Mouse (Mus musculus) forebrain, embryonic 12.5 days (tissue): ENCODE results near the gene Pklr. TPM values are rescaled to one million over a fixed set of nuclear protein-coding genes. Genes with fewer than 3 reads are reported as not detected.
"Not testable (repeated sequence)": the region's sequence is repeated elsewhere in the genome, so short reads cannot be mapped to it uniquely, and the experiment has no call there.

Experiments
- ATAC-seq: fragments of 200-750 bp; cut with Nextera tagmentation; 2 replicates; pipeline ENCODE4 v1.8.0; 2017; ENCODE audit warnings: moderate TSS enrichment; ENCODE audit not compliant: low FRiP score
- H3K27ac ChIP-seq: fragments of 300-500 bp; sonication (generic); 2 replicates; pipeline ENCODE4 v1.5.1; 2016; ENCODE audit warnings: mild to moderate bottlenecking
- H3K27me3 ChIP-seq: fragments of 300-500 bp; sonication (generic); 2 replicates; pipeline ENCODE4 v1.6.1; 2016; ENCODE audit warnings: mild to moderate bottlenecking
- H3K36me3 ChIP-seq: fragments of 300-500 bp; sonication (generic); replicated peaks from 2 replicates; pipeline ENCODE4 v1.6.1; 2016; ENCODE audit warnings: mild to moderate bottlenecking
- H3K4me1 ChIP-seq: fragments of 300-500 bp; sonication (generic); 2 replicates; pipeline ENCODE4 v1.6.1; 2016
- H3K4me2 ChIP-seq: fragments of 300-500 bp; sonication (generic); 2 replicates; pipeline ENCODE4 v1.6.1; 2016; ENCODE audit warnings: mild to moderate bottlenecking, moderate library complexity
- H3K4me3 ChIP-seq: fragments of 300-500 bp; sonication (generic); replicated peaks from 2 replicates; pipeline ENCODE4 v1.5.1; 2016; ENCODE audit warnings: mild to moderate bottlenecking
- H3K9ac ChIP-seq: fragments of 300-500 bp; sonication (generic); 2 replicates; pipeline ENCODE4 v1.6.1; 2016; ENCODE audit warnings: mild to moderate bottlenecking
- H3K9me3 ChIP-seq: fragments of 300-500 bp; sonication (generic); 2 replicates; pipeline ENCODE4 v1.6.1; 2016
- WGBS: fragments of 180-500 bp; shearing (Covaris S2); methylation state at CpG from one replicate; pipeline ENCODE4 v1.1.7; 2016; 5-methylcytosine and 5-hydroxymethylcytosine counted together
- polyA plus RNA-seq: library from polyadenylated mRNA; unstranded; fragments of >200 nt; fragmentation: Nextera tagmentation; extraction: Ambion mirVana; gene quantifications from 2 replicates; pipeline ENCODE4 v1.2.1, GENCODE M21; 2016

The Pklr gene
- polyA plus RNA-seq, 1 experiment from 2014 or later, result 0.09 TPM

- Histone ChIP-seq H3K27ac (0 out of 2 replicates have a peak overlapping the region, but pooled peaks have one; percentile 2), H3K9me3 (no peaks in the 10 kb centered on the region), H3K4me3 (peak overlapping the region; percentile 73), H3K36me3 (no peaks in the 10 kb centered on the region), H3K9ac (peak overlapping the region; percentile 68; the same call in 1 of the 2 replicates), H3K4me2 (peak overlapping the region; percentile 90), H3K27me3 (peaks cover 6% of the 10 kb centered on the region; the same call in 1 of the 2 replicates), H3K4me1 (peaks cover 24% of the 10 kb centered on the region)
- no peak for ATAC-seq
- WGBS, result 24% methylated on average over 7 of the region's 7 CpGs
These were observed 22.7 kb downstream of the Pklr start for GRCm38 (mm10) chr3:89158651-89159050.

- Histone ChIP-seq H3K4me3 (peak overlapping the region; percentile 73), H3K4me1 (peaks cover 29% of the 10 kb centered on the region), H3K9me3 (no peaks in the 10 kb centered on the region), H3K27ac (no peak overlapping the region), H3K9ac (peak overlapping the region; percentile 68), H3K27me3 (peaks cover 6% of the 10 kb centered on the region; the same call in 1 of the 2 replicates), H3K4me2 (peak overlapping the region; percentile 90), H3K36me3 (no peaks in the 10 kb centered on the region)
- 1% methylated on average over 13 of the region's 13 CpGs for WGBS
- ATAC-seq, result no peak
These were observed 23.3 kb downstream of the Pklr start for GRCm38 (mm10) chr3:89159211-89159610.

GRCm38 (mm10) chr3:89159616-89160344 lies 23.8 kb downstream of the Pklr start, which contains the start of gene Hcn3:
Gene Hcn3, minus strand, starts transcription at chr3:89160196.
- ATAC-seq, result peak; percentile 78
- Histone ChIP-seq H3K9me3 (no peaks in the 10 kb centered on the region), H3K27me3 (peaks cover 6% of the 10 kb centered on the region; the same call in 1 of the 2 replicates), H3K4me3 (peak within 1 kb of the TSS; percentile 73), H3K4me2 (peak within 1 kb of the TSS; percentile 90), H3K36me3 (no peaks in the 10 kb centered on the region), H3K9ac (peak within 1 kb of the TSS; percentile 68), H3K27ac (0 out of 2 replicates have a peak within 1 kb of the TSS, but pooled peaks have one; percentile 27), H3K4me1 (peaks cover 30% of the 10 kb centered on the region)
- under 1% methylated on average over 63 of the region's 66 CpGs for WGBS

GRCm38 (mm10) chr3:89161207-89161606 lies 25.3 kb downstream of the Pklr start:
- H3K36me3 ChIP-seq, H3K9me3 ChIP-seq, ATAC-seq, H3K4me3 ChIP-seq, H3K27me3 ChIP-seq, H3K9ac ChIP-seq, H3K27ac ChIP-seq, H3K4me2 ChIP-seq: not testable (repeated sequence)
- peaks cover 42% of the 10 kb centered on the region for H3K4me1 ChIP-seq

- no peak overlapping the region for H3K4me2 ChIP-seq
- ATAC-seq, result no peak
- WGBS, result 86% methylated on average over 4 of the region's 4 CpGs
- peaks cover 4% of the 10 kb centered on the region for H3K36me3 ChIP-seq
- peaks cover 6% of the 10 kb centered on the region; the same call in 1 of the 2 replicates for H3K27me3 ChIP-seq
- no peak overlapping the region for H3K4me3 ChIP-seq
- no peaks in the 10 kb centered on the region for H3K9me3 ChIP-seq
- no peak overlapping the region for H3K9ac ChIP-seq
- no peak overlapping the region for H3K27ac ChIP-seq
- H3K4me1 ChIP-seq, result peaks cover 47% of the 10 kb centered on the region
These were observed 25.8 kb downstream of the Pklr start for GRCm38 (mm10) chr3:89161786-89162185.

- Histone ChIP-seq H3K27me3 (peaks cover 5% of the 10 kb centered on the region; the same call in 1 of the 2 replicates), H3K9ac (no peak overlapping the region), H3K9me3 (no peaks in the 10 kb centered on the region), H3K36me3 (peaks cover 16% of the 10 kb centered on the region), H3K4me1 (peaks cover 48% of the 10 kb centered on the region), H3K4me3 (no peak overlapping the region), H3K4me2 (no peak overlapping the region), H3K27ac (no peak overlapping the region)
- no peak for ATAC-seq
- 83% methylated on average over 1 of the region's 1 CpGs for WGBS
These were observed 27.2 kb downstream of the Pklr start for GRCm38 (mm10) chr3:89163123-89163522.

- Histone ChIP-seq H3K27ac (no peak overlapping the region), H3K4me2 (peak overlapping the region; percentile 74), H3K27me3 (peaks cover under 1% of the 10 kb centered on the region; the same call in 1 of the 2 replicates), H3K9me3 (no peaks in the 10 kb centered on the region), H3K4me1 (peaks cover 42% of the 10 kb centered on the region), H3K4me3 (peak overlapping the region; percentile 97; the same call in 1 of the 2 replicates), H3K36me3 (peaks cover 22% of the 10 kb centered on the region), H3K9ac (peak overlapping the region; percentile 97; the same call in 1 of the 2 replicates)
- ATAC-seq, result no peak
- 80% methylated on average over 5 of the region's 5 CpGs for WGBS
These were observed 27.8 kb downstream of the Pklr start for GRCm38 (mm10) chr3:89163643-89164245.

- under 1% methylated on average over 71 of the region's 79 CpGs for WGBS
- Histone ChIP-seq H3K27me3 (no peaks in the 10 kb centered on the region), H3K27ac (peak within 1 kb of the TSS; percentile 96), H3K4me2 (peak within 1 kb of the TSS; percentile 74), H3K4me1 (peaks cover 33% of the 10 kb centered on the region), H3K9me3 (no peaks in the 10 kb centered on the region), H3K9ac (peak within 1 kb of the TSS; percentile 97), H3K4me3 (peak within 1 kb of the TSS; percentile 97), H3K36me3 (peaks cover 31% of the 10 kb centered on the region)
- peak; percentile 96 for ATAC-seq
These were observed 28.7 kb downstream of the Pklr start, which contains the start of gene Clk2 for GRCm38 (mm10) chr3:89164506-89165267. Gene Clk2, plus strand, starts transcription at chr3:89164795.

- Histone ChIP-seq H3K4me2 (peak overlapping the region; percentile 74), H3K9me3 (no peaks in the 10 kb centered on the region), H3K4me3 (peak overlapping the region; percentile 97), H3K27me3 (no peaks in the 10 kb centered on the region), H3K27ac (peak overlapping the region; percentile 96), H3K36me3 (peaks cover 38% of the 10 kb centered on the region), H3K4me1 (peaks cover 29% of the 10 kb centered on the region), H3K9ac (peak overlapping the region; percentile 97)
- no peak for ATAC-seq
- 24% methylated on average over 12 of the region's 12 CpGs for WGBS
These were observed 29.4 kb downstream of the Pklr start for GRCm38 (mm10) chr3:89165268-89165870.

- Histone ChIP-seq H3K27ac (no peak overlapping the region), H3K9ac (no peak overlapping the region), H3K4me3 (no peak overlapping the region), H3K9me3 (no peaks in the 10 kb centered on the region), H3K36me3 (peaks cover 52% of the 10 kb centered on the region), H3K4me2 (no peak overlapping the region), H3K27me3 (no peaks in the 10 kb centered on the region), H3K4me1 (peaks cover 28% of the 10 kb centered on the region)
- 94% methylated on average over 19 of the region's 19 CpGs for WGBS
- ATAC-seq, result no peak
These were observed 31.0 kb downstream of the Pklr start for GRCm38 (mm10) chr3:89166945-89167344.

- ATAC-seq, result no peak
- Histone ChIP-seq H3K27ac (no peak overlapping the region), H3K27me3 (no peaks in the 10 kb centered on the region), H3K4me2 (no peak overlapping the region), H3K9me3 (no peaks in the 10 kb centered on the region), H3K4me1 (peaks cover 18% of the 10 kb centered on the region), H3K4me3 (no peak overlapping the region), H3K36me3 (peaks cover 77% of the 10 kb centered on the region), H3K9ac (no peak overlapping the region)
- WGBS, result 93% methylated on average over 11 of the region's 11 CpGs
These were observed 38.9 kb downstream of the Pklr start for GRCm38 (mm10) chr3:89174844-89175243.
